Mouse (Mus musculus): ENCODE results near the gene Zfp3.

DNA sequence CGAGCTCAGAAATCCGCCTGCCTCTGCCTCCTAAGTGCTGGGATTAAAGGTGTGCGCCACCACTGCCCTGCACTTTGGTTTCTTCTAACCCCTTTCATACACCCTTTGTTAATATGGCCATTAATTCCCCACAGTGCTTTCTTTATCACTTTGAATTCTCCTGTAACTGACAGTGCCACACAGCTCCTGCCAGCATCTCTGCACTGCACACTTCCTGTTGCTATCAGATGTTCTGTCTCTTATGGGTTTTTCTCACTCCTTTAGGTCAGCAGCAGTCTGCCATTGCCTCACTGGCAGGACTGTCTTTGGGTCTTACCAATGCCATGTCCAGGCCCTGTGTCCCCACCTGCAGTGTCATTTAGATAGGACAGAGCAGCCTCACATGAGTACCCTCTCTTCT lies 6.8 kb downstream of the Zfp3 start:
- TF ChIP-seq CTCF (IDR thresholded peaks at IDR 0.05; ENCODE audit: low read depth) (no peak), EP300 (IDR thresholded peaks at IDR 0.05; ENCODE audit: low read depth) (no peak)

Data from liver, embryonic 14.5 days (tissue).